Mouse (Mus musculus) limb, embryonic 10.5 days (tissue): ENCODE results near the gene Fktn. TPM values are rescaled to one million over a fixed set of nuclear protein-coding genes. Genes with fewer than 3 reads are reported as not detected.

Experiments used
- DNase-seq: peaks from one replicate; pipeline ENCODE4 v3.0.0-alpha.2; 2017; ENCODE audit warnings: low spot score
- H3K27ac ChIP-seq: fragments of 300-500 bp; sonication (generic); 2 replicates; pipeline ENCODE4 v1.5.1; 2016; ENCODE audit warnings: mild to moderate bottlenecking
- H3K27me3 ChIP-seq: fragments of 300-500 bp; sonication (generic); 2 replicates; pipeline ENCODE4 v1.6.1; 2016; ENCODE audit warnings: low read depth, mild to moderate bottlenecking; ENCODE audit not compliant: poor library complexity, severe bottlenecking
- H3K36me3 ChIP-seq: fragments of 300-500 bp; sonication (generic); 2 replicates; pipeline ENCODE4 v1.6.1; 2016; ENCODE audit warnings: mild to moderate bottlenecking, moderate library complexity
- H3K4me1 ChIP-seq: fragments of 300-500 bp; sonication (generic); 2 replicates; pipeline ENCODE4 v1.6.1; 2016
- H3K4me3 ChIP-seq: fragments of 300-500 bp; sonication (generic); 2 replicates; pipeline ENCODE4 v1.5.1; 2016; ENCODE audit warnings: mild to moderate bottlenecking, moderate library complexity
- H3K9me3 ChIP-seq: fragments of 300-500 bp; sonication (generic); replicated peaks from 2 replicates; pipeline ENCODE4 v1.6.1; 2016; ENCODE audit warnings: mild to moderate bottlenecking
- WGBS: fragments of 180-500 bp; shearing (Covaris S2); methylation state at CpG from one replicate; pipeline ENCODE4 v1.1.7; 2016; 5-methylcytosine and 5-hydroxymethylcytosine counted together
- polyA plus RNA-seq: library from polyadenylated mRNA; unstranded; fragments of >200 nt; fragmentation: Nextera tagmentation; extraction: Ambion mirVana; gene quantifications from 2 replicates; pipeline ENCODE4 v1.2.1, GENCODE M21; 2016

Fktn gene
- polyA plus RNA-seq, 1 experiment from 2014 or later, result 18.4 TPM

- no peaks in the 10 kb centered on the region for H3K4me1 ChIP-seq
- peaks cover 80% of the 10 kb centered on the region for H3K36me3 ChIP-seq
- no peak for DNase-seq
- no peaks in the 10 kb centered on the region for H3K9me3 ChIP-seq
- H3K27me3 ChIP-seq, result no peaks in the 10 kb centered on the region
- no peak overlapping the region for H3K27ac ChIP-seq
- 95% methylated on average over 1 of the region's 1 CpGs for WGBS
- H3K4me3 ChIP-seq, result no peak overlapping the region
Observed at GRCm38 (mm10) chr4:53728121-53728520, 14.3 kb downstream of the Fktn start.

GRCm38 (mm10) chr4:53738956-53739616, 25.3 kb downstream of the Fktn start:
- 56% methylated on average over 6 of the region's 6 CpGs for WGBS
- no peaks in the 10 kb centered on the region for H3K27me3 ChIP-seq
- no peak for DNase-seq
- no peaks in the 10 kb centered on the region for H3K4me1 ChIP-seq
- H3K36me3 ChIP-seq, result peaks cover 66% of the 10 kb centered on the region
- no peaks in the 10 kb centered on the region for H3K9me3 ChIP-seq
- H3K27ac ChIP-seq, result no peak overlapping the region
- H3K4me3 ChIP-seq, result no peak overlapping the region

GRCm38 (mm10) chr4:53749831-53750230, 36.0 kb downstream of the Fktn start:
- Histone ChIP-seq H3K36me3 (peaks cover 45% of the 10 kb centered on the region), H3K9me3 (no peaks in the 10 kb centered on the region), H3K4me1 (no peaks in the 10 kb centered on the region), H3K4me3 (no peak overlapping the region), H3K27me3 (no peaks in the 10 kb centered on the region), H3K27ac (no peak overlapping the region)
- no peak for DNase-seq

GRCm38 (mm10) chr4:53750391-53751120, 36.8 kb downstream of the Fktn start:
- Histone ChIP-seq H3K9me3 (no peaks in the 10 kb centered on the region), H3K27me3 (no peaks in the 10 kb centered on the region), H3K4me3 (no peak overlapping the region), H3K36me3 (peaks cover 50% of the 10 kb centered on the region), H3K4me1 (no peaks in the 10 kb centered on the region), H3K27ac (no peak overlapping the region)
- WGBS, result 84% methylated on average over 16 of the region's 16 CpGs
- no peak for DNase-seq

- DNase-seq, result no peak
- H3K27me3 ChIP-seq, result no peaks in the 10 kb centered on the region
- peaks cover 45% of the 10 kb centered on the region for H3K36me3 ChIP-seq
- no peak overlapping the region for H3K27ac ChIP-seq
- no peaks in the 10 kb centered on the region for H3K9me3 ChIP-seq
- no peak overlapping the region for H3K4me3 ChIP-seq
- H3K4me1 ChIP-seq, result no peaks in the 10 kb centered on the region
Observed at GRCm38 (mm10) chr4:53757030-53757429, 43.2 kb downstream of the Fktn start.

GRCm38 (mm10) chr4:53758764-53759163, 45.0 kb downstream of the Fktn start:
- H3K4me3 ChIP-seq, result no peak overlapping the region
- H3K9me3 ChIP-seq, result no peaks in the 10 kb centered on the region
- H3K4me1 ChIP-seq, result no peaks in the 10 kb centered on the region
- DNase-seq, result no peak
- peaks cover 55% of the 10 kb centered on the region for H3K36me3 ChIP-seq
- no peak overlapping the region for H3K27ac ChIP-seq
- no peaks in the 10 kb centered on the region for H3K27me3 ChIP-seq
- WGBS, result 90% methylated on average over 4 of the region's 4 CpGs

- Histone ChIP-seq H3K4me3 (no peak overlapping the region), H3K9me3 (no peaks in the 10 kb centered on the region), H3K27me3 (no peaks in the 10 kb centered on the region), H3K36me3 (peaks cover 58% of the 10 kb centered on the region), H3K4me1 (no peaks in the 10 kb centered on the region), H3K27ac (no peak overlapping the region)
- no peak for DNase-seq
- WGBS, result 94% methylated on average over 3 of the region's 3 CpGs
Observed at GRCm38 (mm10) chr4:53759678-53760077, 45.9 kb downstream of the Fktn start.

GRCm38 (mm10) chr4:53762501-53762900, 48.7 kb downstream of the Fktn start:
- no peak for DNase-seq
- 67% methylated on average over 3 of the region's 3 CpGs for WGBS
- Histone ChIP-seq H3K27me3 (no peaks in the 10 kb centered on the region), H3K9me3 (no peaks in the 10 kb centered on the region), H3K4me3 (no peak overlapping the region), H3K36me3 (peaks cover 62% of the 10 kb centered on the region), H3K4me1 (no peaks in the 10 kb centered on the region), H3K27ac (no peak overlapping the region)

- Histone ChIP-seq H3K4me1 (peaks cover 4% of the 10 kb centered on the region; the same call in 1 of the 2 replicates), H3K9me3 (no peaks in the 10 kb centered on the region), H3K27me3 (peaks cover 19% of the 10 kb centered on the region), H3K4me3 (no peak overlapping the region), H3K27ac (no peak overlapping the region), H3K36me3 (peaks cover 10% of the 10 kb centered on the region; the same call in 1 of the 2 replicates)
- no peak for DNase-seq
- WGBS, result 37% methylated on average over 6 of the region's 6 CpGs
Observed at GRCm38 (mm10) chr4:53770958-53771735, 57.3 kb downstream of the Fktn start.

- H3K4me3 ChIP-seq, result no peak overlapping the region
- DNase-seq, result no peak
- H3K36me3 ChIP-seq, result peaks cover 5% of the 10 kb centered on the region; the same call in 1 of the 2 replicates
- no peak overlapping the region for H3K27ac ChIP-seq
- H3K9me3 ChIP-seq, result no peaks in the 10 kb centered on the region
- peaks cover 27% of the 10 kb centered on the region for H3K27me3 ChIP-seq
- peaks cover 4% of the 10 kb centered on the region; the same call in 1 of the 2 replicates for H3K4me1 ChIP-seq
- WGBS, result 85% methylated on average over 5 of the region's 5 CpGs
Observed at GRCm38 (mm10) chr4:53772004-53772403, 58.2 kb downstream of the Fktn start.

GRCm38 (mm10) chr4:53773911-53774310, 60.1 kb downstream of the Fktn start:
- no peak overlapping the region for H3K4me3 ChIP-seq
- H3K27me3 ChIP-seq, result peaks cover 44% of the 10 kb centered on the region
- H3K36me3 ChIP-seq, result no peaks in the 10 kb centered on the region
- DNase-seq, result no peak
- 62% methylated on average over 6 of the region's 6 CpGs for WGBS
- no peaks in the 10 kb centered on the region for H3K9me3 ChIP-seq
- H3K27ac ChIP-seq, result no peak overlapping the region
- H3K4me1 ChIP-seq, result peaks cover 7% of the 10 kb centered on the region

GRCm38 (mm10) chr4:53781396-53781795, 67.6 kb downstream of the Fktn start:
- WGBS, result 64% methylated on average over 4 of the region's 4 CpGs
- Histone ChIP-seq H3K4me1 (peaks cover 22% of the 10 kb centered on the region), H3K4me3 (no peak overlapping the region), H3K27ac (no peak overlapping the region), H3K36me3 (no peaks in the 10 kb centered on the region), H3K27me3 (peaks cover 42% of the 10 kb centered on the region), H3K9me3 (no peaks in the 10 kb centered on the region)
- DNase-seq, result no peak
